Mouse (Mus musculus) stomach, embryonic 14.5 days (tissue): ENCODE measurements around the gene Tsga10. TPM values are rescaled to one million over a fixed set of nuclear protein-coding genes. Genes with fewer than 3 reads are reported as not detected.
A peak's percentile ranks its signal among the peaks of the same experiment; 100 is the strongest.
"Not testable (repeated sequence)": the region's sequence is repeated elsewhere in the genome, so short reads cannot be mapped to it uniquely, and the experiment has no call there.

Experiments
- ATAC-seq: fragments of 200-750 bp; cut with Nextera tagmentation; 2 replicates; pipeline ENCODE4 v1.8.0; 2017; ENCODE audit warnings: low read depth, moderate TSS enrichment; ENCODE audit not compliant: insufficient number of reproducible peaks, insufficient read depth, low FRiP score
- H3K27ac ChIP-seq: fragments of 300-500 bp; sonication (generic); 2 replicates; pipeline ENCODE4 v1.5.1; 2014; ENCODE audit warnings: mild to moderate bottlenecking, low read length, moderate library complexity, mixed read lengths
- H3K27me3 ChIP-seq: fragments of 300-500 bp; sonication (generic); 2 replicates; pipeline ENCODE4 v1.6.1; 2014; ENCODE audit warnings: low read length, control low read depth, mixed read lengths; ENCODE audit not compliant: control insufficient read depth, insufficient read depth
- H3K36me3 ChIP-seq: fragments of 300-500 bp; sonication (generic); 2 replicates; pipeline ENCODE4 v1.6.1; 2014; ENCODE audit warnings: mild to moderate bottlenecking, control low read depth, low read length, moderate library complexity, mixed read lengths; ENCODE audit not compliant: control insufficient read depth, insufficient read depth
- H3K4me1 ChIP-seq: fragments of 300-500 bp; sonication (generic); 2 replicates; pipeline ENCODE4 v1.6.1; 2014; ENCODE audit warnings: low read length, control low read depth, mixed read lengths; ENCODE audit not compliant: control insufficient read depth, insufficient read depth
- H3K4me2 ChIP-seq: fragments of 300-500 bp; sonication (generic); replicated peaks from 2 replicates; pipeline ENCODE4 v1.6.1; 2014; ENCODE audit warnings: low read depth, low read length, control low read depth
- H3K4me3 ChIP-seq: fragments of 300-500 bp; sonication (generic); 2 replicates; pipeline ENCODE4 v1.5.1; 2014; ENCODE audit warnings: low read depth, low read length, control low read depth
- H3K9ac ChIP-seq: fragments of 300-500 bp; sonication (generic); replicated peaks from 2 replicates; pipeline ENCODE4 v1.6.1; 2014; ENCODE audit warnings: low read depth, mild to moderate bottlenecking, control low read depth, low read length, moderate library complexity, mixed read lengths
- H3K9me3 ChIP-seq: fragments of 300-500 bp; sonication (generic); 2 replicates; pipeline ENCODE4 v1.6.1; 2016; ENCODE audit warnings: low read depth, low read length, control low read depth; ENCODE audit not compliant: control insufficient read depth
- WGBS: fragments of 180-500 bp; shearing (Covaris S2); extraction: QIAGEN DNeasy Blood & Tissue Kit; methylation state at CpG from one replicate; pipeline ENCODE4 v1.1.7; 2014; 5-methylcytosine and 5-hydroxymethylcytosine counted together
- polyA plus RNA-seq: library from polyadenylated mRNA; unstranded; fragments of >200 nt; fragmentation: Nextera tagmentation; extraction: Ambion mirVana; gene quantifications from 2 replicates; pipeline ENCODE4 v1.2.1, GENCODE M21; 2014

Gene Tsga10
- polyA plus RNA-seq, 1 experiment from 2014 or later = 6.1 TPM

GRCm38 (mm10) chr1:37721092-37721491, 145.1 kb downstream of the Tsga10 start:
- ATAC-seq = no peak
- no peak overlapping the region for H3K4me3 ChIP-seq
- 62% methylated on average over 5 of the region's 5 CpGs for WGBS

GRCm38 (mm10) chr1:37719761-37720640, 146.2 kb downstream of the Tsga10 start, which contains the start of gene 2010300C02Rik:
2010300C02Rik (minus strand) TSS chr1:37720085.
- Histone ChIP-seq H3K27ac (peak within 1 kb of the TSS; percentile 33; the same call in 1 of the 2 replicates), H3K9me3 (no peaks in the 10 kb centered on the region), H3K4me3 (peak within 1 kb of the TSS; percentile 57), H3K36me3 (no peaks in the 10 kb centered on the region), H3K4me1 (no peaks in the 10 kb centered on the region), H3K9ac (peak within 1 kb of the TSS; percentile 52), H3K4me2 (peak within 1 kb of the TSS; percentile 96), H3K27me3 (no peaks in the 10 kb centered on the region)
- under 1% methylated on average over 64 of the region's 69 CpGs for WGBS
- ATAC-seq = peak; percentile 76; the same call in 1 of the 2 replicates

More at GRCm38 (mm10) chr1:37721092-37721491, 145.1 kb downstream of the Tsga10 start:
- no peaks in the 10 kb centered on the region for H3K36me3 ChIP-seq
- H3K4me1 ChIP-seq = no peaks in the 10 kb centered on the region
- no peaks in the 10 kb centered on the region for H3K27me3 ChIP-seq
- no peak overlapping the region for H3K4me2 ChIP-seq
- no peak overlapping the region for H3K9ac ChIP-seq
- no peaks in the 10 kb centered on the region for H3K9me3 ChIP-seq
- no peak overlapping the region for H3K27ac ChIP-seq

GRCm38 (mm10) chr1:37719030-37719723, 147.1 kb downstream of the Tsga10 start:
- Histone ChIP-seq H3K4me1 (no peaks in the 10 kb centered on the region), H3K9me3 (no peaks in the 10 kb centered on the region), H3K4me2 (peak overlapping the region; percentile 96), H3K27me3 (no peaks in the 10 kb centered on the region), H3K9ac (peak overlapping the region; percentile 52), H3K4me3 (peak overlapping the region; percentile 57), H3K27ac (peak overlapping the region; percentile 33; the same call in 1 of the 2 replicates), H3K36me3 (no peaks in the 10 kb centered on the region)
- ATAC-seq = peak; percentile 57
- whole genome bisulfite sequencing = 4% methylated on average over 48 of the region's 49 CpGs

- Histone ChIP-seq H3K4me2 (0 out of 2 replicates have a peak overlapping the region, but pooled peaks have one; percentile 1), H3K27ac (no peak overlapping the region), H3K4me3 (no peak overlapping the region), H3K27me3 (no peaks in the 10 kb centered on the region), H3K9ac (no peak overlapping the region), H3K9me3 (no peaks in the 10 kb centered on the region), H3K36me3 (no peaks in the 10 kb centered on the region), H3K4me1 (no peaks in the 10 kb centered on the region)
- WGBS = 44% methylated on average over 7 of the region's 7 CpGs
- no peak for ATAC-seq
Observed at GRCm38 (mm10) chr1:37718516-37718915, 147.7 kb downstream of the Tsga10 start.

GRCm38 (mm10) chr1:37717415-37718195, 148.6 kb downstream of the Tsga10 start:
- H3K4me2 ChIP-seq = no peak overlapping the region
- H3K9ac ChIP-seq = no peak overlapping the region
- H3K4me1 ChIP-seq = no peaks in the 10 kb centered on the region
- WGBS = 76% methylated on average over 14 of the region's 14 CpGs
- H3K9me3 ChIP-seq = no peaks in the 10 kb centered on the region
- H3K36me3 ChIP-seq = no peaks in the 10 kb centered on the region
- H3K27me3 ChIP-seq = no peaks in the 10 kb centered on the region
- H3K4me3 ChIP-seq = no peak overlapping the region
- H3K27ac ChIP-seq = no peak overlapping the region
- ATAC-seq = no peak

- WGBS = 49% methylated on average over 4 of the region's 4 CpGs
- not testable (repeated sequence) for H3K4me3 ChIP-seq, H3K27ac ChIP-seq, H3K9me3 ChIP-seq, H3K4me1 ChIP-seq, H3K9ac ChIP-seq, H3K4me2 ChIP-seq, H3K36me3 ChIP-seq, H3K27me3 ChIP-seq
- peak; percentile 65; the same call in 1 of the 2 replicates for ATAC-seq
Observed at GRCm38 (mm10) chr1:37712357-37712737, 153.9 kb downstream of the Tsga10 start.

- H3K4me3 ChIP-seq = no peak overlapping the region
- no peak overlapping the region for H3K27ac ChIP-seq
- 82% methylated on average over 10 of the region's 10 CpGs for WGBS
- ATAC-seq = no peak
- no peak overlapping the region for H3K4me2 ChIP-seq
- H3K27me3 ChIP-seq = no peaks in the 10 kb centered on the region
- H3K4me1 ChIP-seq = no peaks in the 10 kb centered on the region
- no peaks in the 10 kb centered on the region for H3K9me3 ChIP-seq
- H3K9ac ChIP-seq = no peak overlapping the region
- H3K36me3 ChIP-seq = no peaks in the 10 kb centered on the region
Observed at GRCm38 (mm10) chr1:37711596-37712356, 154.5 kb downstream of the Tsga10 start.
